Mouse (Mus musculus) bone marrow macrophage, adult 2 months (primary cell): Measurements from ENCODE around the gene Arglu1.

Experiments
- CTCF ChIP-seq: IDR thresholded peaks from 2 replicates; pipeline ENCODE4 v1.5.1; 2012; ENCODE audit warnings: low read depth, mild to moderate bottlenecking, low read length, moderate library complexity
- POLR2A ChIP-seq: IDR thresholded peaks from 2 replicates; pipeline ENCODE4 v1.6.1; 2012; ENCODE audit warnings: mild to moderate bottlenecking, low read depth, low read length, borderline replicate concordance

DNA sequence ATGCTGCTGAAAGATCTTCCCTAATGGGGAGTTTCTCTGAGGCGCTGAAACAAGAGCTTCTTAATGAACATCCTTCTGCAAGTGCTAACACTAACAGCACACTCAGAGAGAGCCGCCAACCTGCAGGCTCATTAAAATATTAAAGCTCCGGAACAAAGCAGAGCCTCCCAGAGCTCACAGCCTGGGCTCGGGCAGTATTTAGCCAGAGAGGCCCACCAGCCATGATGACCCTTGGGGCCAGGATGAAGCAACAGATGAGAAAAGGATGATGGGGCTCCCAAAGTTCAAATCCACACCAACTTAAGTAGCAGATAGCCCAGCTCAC, 50.1 kb downstream of the Arglu1 start:
- no peak for TF ChIP-seq CTCF
- TF ChIP-seq POLR2A, result no peak
